Mouse (Mus musculus) ES-E14 (cell line): Measurements from ENCODE around the gene Gnai3.

Experiments
- CHD2 ChIP-seq: IDR thresholded peaks from 2 replicates; pipeline ENCODE4 v1.6.1; 2014; ENCODE audit warnings: mild to moderate bottlenecking, low read depth, low read length, inconsistent platforms
- MAFK ChIP-seq: IDR thresholded peaks from 2 replicates; pipeline ENCODE4 v1.6.1; 2014; ENCODE audit warnings: mild to moderate bottlenecking, low read depth, low read length, inconsistent platforms; ENCODE audit not compliant: insufficient read depth
- ZC3H11A ChIP-seq: IDR thresholded peaks from 2 replicates; pipeline ENCODE4 v1.6.1; 2012; ENCODE audit warnings: low read depth, mild to moderate bottlenecking, inconsistent platforms, low read length, borderline replicate concordance
- ZNF384 ChIP-seq: IDR thresholded peaks from 2 replicates; pipeline ENCODE4 v1.6.1; 2012; ENCODE audit warnings: low read depth, low read length, inconsistent platforms

DNA sequence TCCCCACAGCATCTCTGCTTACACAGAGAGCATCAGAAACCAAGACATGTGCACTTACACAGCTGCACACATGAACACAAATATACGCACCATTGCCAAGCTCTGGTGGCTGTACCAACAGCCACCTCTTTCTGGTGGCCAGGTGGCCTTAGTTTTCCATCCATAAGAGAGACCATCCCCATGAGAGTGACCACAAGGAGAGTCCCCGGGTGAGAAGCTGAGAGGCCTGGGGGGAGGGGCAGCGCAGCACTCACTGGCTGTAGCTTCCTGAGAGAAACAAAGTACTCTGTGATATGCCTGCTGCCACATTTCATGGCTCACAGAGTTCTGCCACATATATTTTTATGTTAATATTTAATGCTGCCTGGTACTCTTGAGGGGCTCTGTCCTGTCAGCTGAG is 23.3 kb upstream of the Gnai3 start:
- TF ChIP-seq MAFK (no peak), ZNF384 (no peak), ZC3H11A (no peak), CHD2 (no peak)
